Mouse (Mus musculus): ENCODE measurements around the gene Cacng3. TPM values are rescaled to one million over a fixed set of nuclear protein-coding genes. Genes with fewer than 3 reads are reported as not detected.

Cacng3 gene
- polyA plus RNA-seq, 1 experiment from 2014 or later, result 0.46 TPM

DNA sequence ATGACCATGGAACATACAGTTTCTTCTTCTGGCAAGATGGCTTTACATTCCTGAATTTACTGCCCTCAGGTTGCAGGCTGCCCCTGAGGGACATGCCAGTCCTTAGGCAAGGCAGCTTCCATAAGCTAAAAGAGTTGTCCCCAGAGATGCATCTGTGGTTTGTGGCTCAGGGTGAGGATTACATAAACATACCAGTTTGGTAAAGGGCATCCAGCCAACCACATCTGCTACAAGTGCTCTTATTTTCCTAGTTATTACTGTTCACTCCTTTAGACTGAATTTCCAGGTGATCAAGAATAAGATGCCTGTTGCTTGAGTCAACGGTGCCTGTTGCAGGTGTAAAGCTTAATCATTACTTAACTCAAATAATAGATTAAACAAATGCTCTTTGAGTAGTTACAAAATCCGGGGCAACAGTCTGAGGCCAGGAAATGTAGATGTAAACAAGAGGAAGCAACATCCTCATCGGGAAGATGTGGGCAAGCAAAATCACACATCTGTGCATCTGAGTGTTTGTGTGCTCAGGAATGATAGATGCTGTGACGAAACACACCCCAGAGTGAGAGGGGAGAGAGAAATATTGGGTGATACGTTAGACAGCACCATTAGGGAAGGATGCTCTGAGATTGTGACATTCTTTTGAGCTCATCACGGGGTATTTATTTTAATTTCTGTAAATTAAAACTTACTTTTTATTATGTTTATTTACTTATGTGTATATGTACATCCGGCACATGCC is 4.8 kb upstream of the Cacng3 start:
- Histone ChIP-seq H3K36me3 (replicated peaks) (no peaks in the 10 kb centered on the region), H3K9me3 (no peaks in the 10 kb centered on the region), H3K27me3 (ENCODE audit: poor library complexity, severe bottlenecking) (peaks cover 8% of the 10 kb centered on the region; the same call in 1 of the 2 replicates), H3K4me3 (no peak overlapping the region), H3K4me1 (no peaks in the 10 kb centered on the region), H3K27ac (no peak overlapping the region)
- WGBS, result 87% methylated on average over 7 of the region's 7 CpGs
- DNase-seq (ENCODE audit: extremely low spot score, low spot score), result no peak

DNA sequence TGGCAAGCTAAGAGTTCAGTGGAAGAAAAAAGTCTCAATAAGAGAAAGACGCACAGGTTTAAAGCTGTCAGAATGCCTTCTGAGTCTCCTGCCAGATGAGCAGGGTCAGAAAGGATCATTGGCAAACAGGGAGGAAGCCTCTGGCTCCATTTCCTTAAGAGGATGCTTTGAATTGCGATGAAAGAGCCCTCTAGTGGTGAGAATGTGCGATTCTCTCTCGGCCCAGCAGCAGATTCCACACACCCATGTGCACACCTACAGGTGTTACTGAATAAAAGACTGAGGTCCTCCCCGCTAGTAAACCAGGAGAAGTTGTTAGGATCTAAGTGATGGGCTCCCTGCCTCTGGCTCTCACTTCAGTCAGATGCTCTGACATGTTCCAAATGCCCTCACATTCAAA is 2.4 kb upstream of the Cacng3 start:
- no peaks in the 10 kb centered on the region for H3K36me3 ChIP-seq (replicated peaks)
- 28% methylated on average over 5 of the region's 5 CpGs for WGBS
- peaks cover 4% of the 10 kb centered on the region for H3K4me1 ChIP-seq
- DNase-seq (ENCODE audit: extremely low spot score, low spot score), result peak; percentile 27
- H3K9me3 ChIP-seq, result no peaks in the 10 kb centered on the region
- H3K27ac ChIP-seq, result no peak overlapping the region
- peaks cover 24% of the 10 kb centered on the region for H3K27me3 ChIP-seq (ENCODE audit: poor library complexity, severe bottlenecking)
- H3K4me3 ChIP-seq, result no peak overlapping the region

DNA sequence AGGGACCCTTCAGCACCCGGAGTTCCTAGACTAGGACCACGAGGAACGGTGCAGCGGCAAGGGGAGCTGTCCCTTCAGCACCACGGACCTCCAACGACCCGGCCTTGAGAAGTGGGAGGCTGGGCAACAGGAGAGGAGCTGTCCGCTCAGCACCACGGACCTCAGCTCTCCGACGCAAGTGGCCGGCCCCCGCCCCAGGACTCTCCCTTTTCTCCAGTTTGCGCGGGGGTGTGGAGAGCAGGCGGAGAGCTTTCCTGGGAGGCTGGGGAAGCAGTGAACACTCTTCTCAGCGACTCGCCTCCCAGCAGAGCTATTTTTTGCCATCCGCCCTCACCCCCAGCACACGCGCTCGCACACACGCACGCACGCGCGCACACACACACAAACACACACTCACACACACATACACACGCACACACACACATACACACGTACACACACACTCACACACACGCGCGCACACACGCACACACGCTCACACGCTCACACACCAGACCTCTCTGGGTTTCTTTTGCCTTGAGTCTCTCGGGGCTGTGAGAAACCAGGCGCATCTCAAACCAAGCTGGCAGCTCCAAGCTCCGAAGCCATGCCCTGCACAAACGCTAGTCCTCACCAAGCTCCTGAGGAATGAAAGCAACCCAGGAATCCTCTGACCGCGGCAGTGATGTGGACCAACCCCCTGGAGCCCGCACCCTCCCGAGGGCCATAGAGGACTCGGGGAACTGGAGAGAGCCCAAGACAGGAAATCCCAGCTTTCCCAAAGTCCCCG is 765 bp downstream of the Cacng3 start:
- 7% methylated on average over 45 of the region's 45 CpGs for WGBS
- peak overlapping the region; percentile 31 for H3K4me3 ChIP-seq

DNA sequence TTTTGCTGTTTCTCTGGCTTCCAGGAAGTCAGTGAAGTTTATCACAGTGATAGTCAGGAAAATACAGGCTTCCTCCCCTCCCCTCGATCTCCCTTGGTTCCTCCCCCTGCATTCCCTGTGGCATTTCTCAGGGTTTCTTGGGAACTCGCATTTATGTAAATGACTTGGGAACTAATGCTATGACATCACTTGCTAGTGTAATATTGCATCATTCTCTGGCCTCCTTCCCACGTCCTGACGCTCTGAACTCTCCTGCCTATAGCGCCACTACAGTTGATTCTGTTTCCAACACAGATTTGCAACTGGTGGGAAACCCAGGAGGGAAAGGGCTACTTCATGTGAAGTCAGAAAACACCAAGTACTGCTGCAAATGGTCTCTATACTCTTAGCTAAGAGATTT is 2.7 kb downstream of the Cacng3 start:
- Histone ChIP-seq H3K4me3 (no peak overlapping the region), H3K9me3 (no peaks in the 10 kb centered on the region), H3K27ac (no peak overlapping the region), H3K36me3 (replicated peaks) (no peaks in the 10 kb centered on the region), H3K4me1 (peaks cover 4% of the 10 kb centered on the region), H3K27me3 (ENCODE audit: poor library complexity, severe bottlenecking) (peaks cover 24% of the 10 kb centered on the region)
- no peak for DNase-seq (ENCODE audit: extremely low spot score, low spot score)
- 55% methylated on average over 5 of the region's 5 CpGs for WGBS

More for the DNA sequence above, 765 bp downstream of the Cacng3 start:
- Histone ChIP-seq H3K9me3 (no peaks in the 10 kb centered on the region), H3K36me3 (replicated peaks) (no peaks in the 10 kb centered on the region), H3K4me1 (peaks cover 4% of the 10 kb centered on the region), H3K27ac (no peak overlapping the region), H3K27me3 (ENCODE audit: poor library complexity, severe bottlenecking) (peaks cover 24% of the 10 kb centered on the region)
- peak; percentile 89 for DNase-seq (ENCODE audit: extremely low spot score, low spot score)

DNA sequence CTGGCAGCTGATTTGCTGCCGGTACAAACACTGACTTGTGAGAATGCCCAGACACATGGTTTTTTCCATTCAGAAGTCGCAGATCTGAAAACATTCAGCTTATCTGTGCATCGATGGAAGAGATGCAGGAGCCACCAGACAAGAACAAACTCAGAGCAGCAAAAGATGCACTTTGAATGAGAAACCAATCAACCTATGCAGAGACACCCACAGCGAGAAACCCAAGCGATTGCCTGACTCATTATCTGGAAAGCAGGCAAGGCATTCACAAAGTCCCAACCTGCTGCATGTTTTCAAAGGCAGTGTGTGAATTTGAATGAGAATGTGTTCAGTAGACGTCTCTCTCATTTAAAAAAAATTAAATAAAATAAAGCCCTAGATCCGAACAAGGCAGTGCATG is 4.9 kb downstream of the Cacng3 start:
- DNase-seq (ENCODE audit: extremely low spot score, low spot score), result no peak
- Histone ChIP-seq H3K36me3 (replicated peaks) (no peaks in the 10 kb centered on the region), H3K27me3 (ENCODE audit: poor library complexity, severe bottlenecking) (peaks cover 18% of the 10 kb centered on the region), H3K4me1 (peaks cover 4% of the 10 kb centered on the region), H3K4me3 (no peak overlapping the region), H3K9me3 (no peaks in the 10 kb centered on the region), H3K27ac (no peak overlapping the region)
- WGBS, result 80% methylated on average over 7 of the region's 7 CpGs

DNA sequence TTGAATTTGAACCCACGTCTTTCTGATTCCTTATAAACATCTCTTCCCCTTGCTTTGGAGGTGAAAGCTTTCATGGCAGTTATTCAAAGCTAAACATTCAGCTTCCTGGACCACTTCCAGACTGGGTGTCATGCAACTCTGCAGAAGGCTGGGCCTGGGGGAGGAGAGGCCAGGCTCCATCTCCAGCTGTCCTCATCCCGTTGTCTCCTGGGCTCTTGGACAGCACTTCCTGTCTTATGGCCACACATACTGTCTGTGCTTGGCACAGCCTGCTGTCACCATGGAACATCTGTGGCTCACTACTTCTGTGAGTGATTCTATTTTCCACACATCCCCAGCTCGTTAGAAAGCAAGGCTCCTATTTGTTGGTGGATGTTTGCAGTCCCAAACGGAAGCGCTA is 31.5 kb downstream of the Cacng3 start:
- H3K27me3 ChIP-seq (ENCODE audit: poor library complexity, severe bottlenecking), result no peaks in the 10 kb centered on the region
- WGBS, result 84% methylated on average over 5 of the region's 5 CpGs
- DNase-seq (ENCODE audit: extremely low spot score, low spot score), result no peak
- no peaks in the 10 kb centered on the region for H3K36me3 ChIP-seq (replicated peaks)
- no peak overlapping the region for H3K4me3 ChIP-seq
- H3K4me1 ChIP-seq, result no peaks in the 10 kb centered on the region
- no peak overlapping the region for H3K27ac ChIP-seq
- no peaks in the 10 kb centered on the region for H3K9me3 ChIP-seq

DNA sequence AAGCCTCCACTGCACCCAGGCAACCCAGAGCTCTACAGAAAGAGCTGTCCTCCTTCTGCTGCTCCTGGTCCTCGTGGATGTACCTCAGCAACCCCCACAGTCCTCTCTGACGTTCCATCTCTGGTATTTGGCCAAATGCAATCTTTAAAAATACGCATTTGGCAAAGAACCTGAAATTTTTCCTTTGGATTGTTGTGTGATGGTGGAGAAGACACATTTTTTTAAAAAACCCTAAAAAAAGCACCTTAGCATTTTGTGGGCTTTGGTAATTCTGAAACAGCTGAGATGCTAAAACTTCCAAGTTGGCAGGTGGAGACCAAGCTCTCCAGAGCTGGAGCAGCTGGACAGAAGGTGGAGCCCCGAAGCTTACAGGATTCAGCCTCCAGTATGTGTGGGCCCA is 32.2 kb downstream of the Cacng3 start:
- WGBS, result 81% methylated on average over 4 of the region's 4 CpGs
- no peaks in the 10 kb centered on the region for H3K27me3 ChIP-seq (ENCODE audit: poor library complexity, severe bottlenecking)
- no peak overlapping the region for H3K4me3 ChIP-seq
- no peak for DNase-seq (ENCODE audit: extremely low spot score, low spot score)
- no peaks in the 10 kb centered on the region for H3K36me3 ChIP-seq (replicated peaks)
- H3K27ac ChIP-seq, result no peak overlapping the region
- H3K9me3 ChIP-seq, result no peaks in the 10 kb centered on the region
- H3K4me1 ChIP-seq, result no peaks in the 10 kb centered on the region

DNA sequence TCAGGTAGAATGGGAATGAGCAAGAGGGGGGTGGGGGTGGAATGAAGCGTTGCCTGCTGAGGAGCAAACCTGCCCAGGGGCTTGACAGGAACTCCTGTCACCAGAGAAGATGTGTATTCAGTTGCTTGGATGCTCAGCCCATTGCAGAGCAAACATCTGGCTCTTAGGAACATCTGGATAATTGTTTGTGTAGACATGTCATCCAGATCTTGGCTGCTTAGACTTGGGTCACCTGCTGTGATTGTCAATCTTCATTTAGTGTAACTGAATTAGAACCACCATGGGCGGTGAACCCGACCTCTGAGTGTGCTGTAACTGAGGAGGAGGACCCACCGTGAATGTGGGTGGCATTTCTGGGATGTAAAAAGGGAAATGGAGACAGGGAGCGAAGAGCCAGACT is 36.4 kb downstream of the Cacng3 start:
- DNase-seq (ENCODE audit: extremely low spot score, low spot score), result no peak
- no peak overlapping the region for H3K4me3 ChIP-seq
- WGBS, result 60% methylated on average over 5 of the region's 5 CpGs
- no peaks in the 10 kb centered on the region for H3K9me3 ChIP-seq
- H3K27me3 ChIP-seq (ENCODE audit: poor library complexity, severe bottlenecking), result no peaks in the 10 kb centered on the region
- no peak overlapping the region for H3K27ac ChIP-seq
- no peaks in the 10 kb centered on the region for H3K4me1 ChIP-seq
- no peaks in the 10 kb centered on the region for H3K36me3 ChIP-seq (replicated peaks)

DNA sequence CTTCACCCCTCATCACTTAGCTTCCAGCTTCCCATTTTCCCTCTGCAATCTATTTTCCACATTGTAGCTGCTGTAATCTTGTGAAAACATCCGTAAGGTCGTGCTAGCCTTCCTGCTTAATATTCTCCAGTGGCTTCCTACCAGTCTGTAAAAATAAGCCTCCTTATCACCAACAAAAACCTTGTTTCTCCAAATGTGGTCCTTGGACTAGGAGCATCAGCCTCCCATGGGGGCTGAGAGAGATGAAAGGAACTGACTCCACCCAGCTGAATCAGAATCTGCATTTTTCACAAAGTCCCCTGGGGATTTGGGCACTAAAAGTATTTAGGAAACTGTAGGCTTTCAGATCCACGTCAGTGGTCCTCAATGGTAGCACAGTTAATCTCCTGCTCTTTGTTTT is 46.0 kb downstream of the Cacng3 start:
- Histone ChIP-seq H3K4me1 (peaks cover 4% of the 10 kb centered on the region; the same call in 1 of the 2 replicates), H3K27me3 (ENCODE audit: poor library complexity, severe bottlenecking) (no peaks in the 10 kb centered on the region), H3K36me3 (replicated peaks) (no peaks in the 10 kb centered on the region), H3K4me3 (no peak overlapping the region), H3K9me3 (no peaks in the 10 kb centered on the region), H3K27ac (no peak overlapping the region)
- 47% methylated on average over 3 of the region's 3 CpGs for WGBS
- no peak for DNase-seq (ENCODE audit: extremely low spot score, low spot score)

DNA sequence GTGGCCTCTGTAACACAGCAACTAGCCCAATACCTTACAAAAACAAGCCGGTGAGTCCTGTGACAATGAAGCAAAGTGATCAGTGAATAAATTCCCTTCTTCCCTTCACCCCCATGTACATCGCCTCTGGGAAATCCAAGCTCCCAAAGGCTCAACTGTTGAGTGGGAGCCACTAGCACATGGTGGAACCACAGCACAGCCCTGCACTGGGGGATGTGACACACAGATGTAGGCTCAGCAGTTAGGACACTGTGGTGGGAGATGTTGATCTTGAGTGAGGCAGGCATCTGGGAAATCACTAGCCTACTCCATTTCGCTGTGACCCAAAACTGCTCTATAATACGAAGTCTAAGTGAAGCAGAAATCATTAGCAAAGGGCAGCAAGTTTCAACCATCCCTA is 48.2 kb downstream of the Cacng3 start:
- H3K4me1 ChIP-seq, result peaks cover 4% of the 10 kb centered on the region; the same call in 1 of the 2 replicates
- H3K4me3 ChIP-seq, result no peak overlapping the region
- WGBS, result 97% methylated on average over 4 of the region's 4 CpGs
- no peaks in the 10 kb centered on the region for H3K36me3 ChIP-seq (replicated peaks)
- DNase-seq (ENCODE audit: extremely low spot score, low spot score), result no peak
- H3K9me3 ChIP-seq, result no peaks in the 10 kb centered on the region
- no peaks in the 10 kb centered on the region for H3K27me3 ChIP-seq (ENCODE audit: poor library complexity, severe bottlenecking)
- no peak overlapping the region for H3K27ac ChIP-seq

DNA sequence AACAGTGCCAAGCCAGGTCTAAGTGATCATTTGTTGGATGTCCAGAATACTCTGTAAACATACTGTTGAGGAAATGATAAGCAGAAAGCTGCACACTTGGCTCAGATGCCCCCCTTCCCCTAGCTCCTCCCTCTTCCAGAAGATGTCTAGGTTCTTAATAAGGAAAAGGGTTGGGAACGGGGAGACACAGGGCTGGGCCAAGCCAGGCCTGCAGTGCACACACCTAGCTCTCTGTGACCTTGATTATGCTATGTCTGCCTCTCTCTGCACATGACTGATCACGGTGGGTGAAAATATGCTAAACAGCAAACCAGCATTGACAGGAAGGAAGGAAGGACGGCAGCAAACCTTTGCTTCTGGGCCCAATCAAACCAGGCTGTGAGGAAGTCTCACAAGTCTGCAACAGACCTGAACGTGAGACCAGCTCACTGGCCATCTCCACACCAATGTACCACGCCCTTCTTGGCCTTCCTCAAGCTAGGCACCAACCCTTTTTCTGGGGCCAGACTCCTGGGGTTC is 53.1 kb downstream of the Cacng3 start:
- Histone ChIP-seq H3K36me3 (replicated peaks) (no peaks in the 10 kb centered on the region), H3K9me3 (no peaks in the 10 kb centered on the region), H3K27me3 (ENCODE audit: poor library complexity, severe bottlenecking) (no peaks in the 10 kb centered on the region), H3K4me3 (no peak overlapping the region), H3K27ac (no peak overlapping the region), H3K4me1 (no peaks in the 10 kb centered on the region)
- 59% methylated on average over 5 of the region's 5 CpGs for WGBS
- no peak for DNase-seq (ENCODE audit: extremely low spot score, low spot score)

DNA sequence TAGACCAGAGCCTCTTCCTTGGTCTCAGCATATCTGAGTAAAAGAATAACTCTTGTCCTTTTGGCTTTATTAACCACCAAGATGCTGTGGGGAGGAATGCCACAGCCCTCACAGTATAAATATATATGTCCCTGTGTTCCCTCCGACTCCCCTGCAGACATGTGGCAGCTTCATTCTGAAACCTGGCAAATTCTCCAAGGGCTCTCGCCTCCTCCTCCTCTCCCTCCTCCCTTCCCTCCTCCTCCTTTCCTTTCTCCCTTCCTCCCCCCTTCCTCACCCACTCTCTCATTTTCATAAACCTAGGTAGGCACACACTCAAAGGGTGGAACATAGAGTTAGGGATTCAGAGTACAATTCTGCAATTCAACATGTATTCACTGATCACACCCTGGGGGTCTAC is 56.1 kb downstream of the Cacng3 start:
- Histone ChIP-seq H3K36me3 (replicated peaks) (no peaks in the 10 kb centered on the region), H3K27ac (no peak overlapping the region), H3K4me3 (no peak overlapping the region), H3K27me3 (ENCODE audit: poor library complexity, severe bottlenecking) (no peaks in the 10 kb centered on the region), H3K9me3 (no peaks in the 10 kb centered on the region), H3K4me1 (0 out of 2 replicates have a peak, but pooled peaks cover 5% of the 10 kb centered on the region)
- WGBS, result 86% methylated on average over 2 of the region's 2 CpGs
- DNase-seq (ENCODE audit: extremely low spot score, low spot score), result no peak

DNA sequence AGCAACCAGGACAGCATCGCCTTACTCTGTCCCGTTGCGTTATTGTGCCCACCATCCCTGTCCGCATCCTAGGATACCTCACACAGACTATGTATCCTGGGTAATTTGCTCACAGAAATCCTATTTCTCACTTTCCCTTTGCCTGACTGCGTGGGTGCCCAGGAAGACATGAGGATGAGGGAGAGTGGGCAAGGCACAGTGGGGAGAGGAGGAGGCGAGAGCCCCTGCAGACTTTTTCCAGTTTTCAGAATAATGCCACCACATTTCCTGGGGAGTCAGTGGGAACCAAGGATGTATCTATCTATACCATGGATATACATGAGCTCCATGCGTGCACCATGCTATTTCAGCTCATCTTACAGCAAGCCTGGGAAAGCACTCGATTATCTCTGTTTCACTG is 57.9 kb downstream of the Cacng3 start:
- 0 out of 2 replicates have a peak, but pooled peaks cover 5% of the 10 kb centered on the region for H3K4me1 ChIP-seq
- no peaks in the 10 kb centered on the region for H3K9me3 ChIP-seq
- no peaks in the 10 kb centered on the region for H3K36me3 ChIP-seq (replicated peaks)
- WGBS, result 90% methylated on average over 8 of the region's 8 CpGs
- H3K27me3 ChIP-seq (ENCODE audit: poor library complexity, severe bottlenecking), result no peaks in the 10 kb centered on the region
- no peak for DNase-seq (ENCODE audit: extremely low spot score, low spot score)
- H3K27ac ChIP-seq, result no peak overlapping the region
- no peak overlapping the region for H3K4me3 ChIP-seq

Measured in forebrain, embryonic 10.5 days (tissue).